Mouse (Mus musculus) B cell, adult 67 days (primary cell): ENCODE results near the gene Dido1. TPM values are rescaled to one million over a fixed set of nuclear protein-coding genes. Genes with fewer than 3 reads are reported as not detected.

Source experiments
- total RNA-seq, 2 experiments: library from RNA; stranded (reverse); gene quantifications; 4 replicates each; pipeline ENCODE4 v1.2.4; 2023

Gene Dido1
- total RNA-seq = 100 to 1,000 TPM; 103 to 118 TPM

DNA sequence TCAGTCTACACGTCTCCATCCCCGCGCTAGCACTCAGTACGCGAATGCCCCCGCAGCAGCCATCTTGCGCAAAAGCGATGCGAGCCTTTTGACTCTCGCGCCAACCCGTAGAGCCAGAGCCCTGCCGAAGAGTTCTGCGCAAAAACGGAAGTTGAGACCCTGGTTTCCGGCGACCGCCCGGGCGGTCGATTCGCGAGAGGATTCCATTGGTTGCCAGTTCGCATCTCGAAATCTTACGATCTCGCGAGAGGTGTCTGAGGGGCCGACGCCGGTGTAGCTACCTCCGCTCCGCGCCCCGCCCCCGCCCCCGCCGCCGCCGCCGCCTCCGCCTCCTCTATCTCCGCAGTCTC is at the start of gene Dido1, which contains the start of gene Gid8:
TSS of gene Dido1 (minus strand) at position 77 of the 350 bp plus-strand sequence.
TSS of gene Gid8 (plus strand) at position 195 of the 350 bp plus-strand sequence.

DNA sequence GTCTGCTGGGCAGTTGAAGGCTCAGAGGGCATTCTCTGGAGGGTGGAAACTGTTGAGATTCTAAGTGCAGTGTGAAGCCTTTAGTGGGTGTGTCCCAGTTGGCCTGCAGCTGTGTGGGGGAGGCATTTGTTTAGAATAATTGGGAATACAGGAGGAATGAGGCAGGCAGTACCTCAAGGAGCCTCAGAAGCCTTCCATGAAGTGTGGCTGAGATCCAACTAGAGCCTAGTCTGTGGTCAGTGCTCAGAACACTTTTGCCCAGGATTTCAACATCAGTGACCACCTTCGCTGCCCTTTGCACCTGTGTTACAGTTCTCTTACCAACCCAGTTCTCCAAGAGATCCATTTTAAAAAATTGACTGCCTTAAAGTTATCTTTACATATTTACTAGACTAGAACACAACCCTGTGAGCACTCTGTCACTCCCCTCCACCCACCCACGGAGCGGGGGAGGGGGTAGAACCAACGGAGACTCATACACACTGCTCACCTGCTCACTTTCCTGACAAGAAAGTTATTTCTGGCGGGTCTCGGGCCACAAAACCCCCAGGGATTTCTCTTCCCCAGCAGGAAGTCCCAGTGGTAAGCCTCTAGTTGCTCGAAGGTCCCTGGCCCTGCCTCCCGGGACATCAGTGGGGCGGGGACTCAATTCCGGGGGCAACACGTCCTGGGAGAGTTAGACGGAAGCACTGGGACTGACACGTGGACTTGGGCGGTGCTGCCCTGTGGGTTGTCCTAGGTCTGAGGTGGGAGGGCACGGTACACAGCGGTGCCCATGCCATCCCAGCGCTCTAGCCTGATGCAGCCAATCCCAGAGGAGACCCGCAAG is 15.0 kb upstream of the Dido1 start, which contains the start of gene Slc17a9:
TSS of gene Slc17a9 (plus strand) at position 679 of the 829 bp plus-strand sequence.

DNA sequence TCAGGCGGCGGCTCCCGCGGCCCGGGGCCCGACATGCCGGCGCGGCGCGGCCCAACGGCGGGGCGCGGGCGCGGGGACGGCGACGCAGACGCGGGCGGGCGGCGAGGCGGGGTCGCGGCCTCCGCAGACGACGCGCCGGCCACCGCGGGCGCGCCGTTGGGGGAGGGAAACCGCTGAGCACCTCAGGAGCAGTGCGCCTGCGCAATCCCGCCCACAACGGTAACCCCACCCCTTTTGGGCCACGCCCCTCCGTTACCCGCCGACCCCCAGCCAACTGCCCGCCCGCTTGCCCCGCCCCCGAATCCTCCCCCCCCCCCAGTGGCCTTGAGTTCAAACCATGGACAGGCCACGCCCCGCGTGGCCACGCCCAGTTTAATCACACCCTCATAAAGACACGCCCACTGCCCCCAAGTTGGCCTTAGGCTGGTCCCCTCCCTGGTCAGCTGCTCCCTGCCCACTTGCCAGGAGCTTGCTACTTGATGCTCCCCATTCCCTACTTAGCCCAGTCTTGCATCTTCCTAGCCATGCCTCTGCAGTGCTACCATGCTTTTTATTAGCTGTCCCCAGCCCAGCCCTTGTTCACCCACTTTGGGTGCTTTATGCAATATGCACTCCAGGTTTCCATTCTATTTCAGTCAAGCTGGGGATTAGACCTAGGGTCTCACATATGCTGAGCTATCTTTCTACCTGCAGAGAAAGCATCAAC is 67.1 kb downstream of the Dido1 start, which contains the start of gene Tcfl5:
TSS of gene Tcfl5 (minus strand) at position 154 of the 706 bp plus-strand sequence.

Other genes with a start within 250 kb of the Dido1 start
- not detected for gene Ntsr1, start 210.0 kb downstream of the Dido1 start, total RNA-seq
- gene Mrgbp, start 128.7 kb downstream of the Dido1 start, total RNA-seq = 10 to 100 TPM; 54.9 to 60.0 TPM
- 10 to 100 TPM; 83.0 to 100.0 TPM for gene Ogfr, start 120.8 kb downstream of the Dido1 start, total RNA-seq
- gene Col9a3, start 112.2 kb downstream of the Dido1 start, total RNA-seq = 1 to 10 TPM; 1.4 to 3.8 TPM
- gene Tcfl5, start 67.3 kb downstream of the Dido1 start, total RNA-seq = not detected
- 10 to 100 TPM; 54.4 to 57.1 TPM for gene Gid8, start 118 bp upstream of the Dido1 start, total RNA-seq
- gene Slc17a9, start 15.3 kb upstream of the Dido1 start, total RNA-seq = 10 to 100 TPM; 30.9 to 32.8 TPM
- gene Bhlhe23, start 66.9 kb upstream of the Dido1 start, total RNA-seq = not detected
- 10 to 100 TPM; 79.9 to 95.6 TPM for gene Ythdf1, start 210.9 kb upstream of the Dido1 start, total RNA-seq
- not detected for gene Birc7, start 219.0 kb upstream of the Dido1 start, total RNA-seq
- not detected for gene Nkain4, start 244.7 kb upstream of the Dido1 start, total RNA-seq